8 mouse cellular contexts compared by ENCODE assay signal in genomic region chr1:74298996-74299395, GRCm38 (mm10). TPM values are rescaled to one million over a fixed set of nuclear protein-coding genes. Genes with fewer than 3 reads are reported as not detected.
DNase-seq lines count a peak whose midpoint lies in the region; ATAC-seq lines count a peak whose summit lies in the region.

No protein-coding gene starts in this region.

- H3K9ac ChIP-seq in neural tube, embryonic 15.5 days (replicated peaks), result no peak overlapping the region
- peak overlapping the region; percentile 9 for H3K9ac ChIP-seq in heart, embryonic 15.5 days
- H3K9ac ChIP-seq in stomach, embryonic 14.5 days (replicated peaks; ENCODE audit: low read depth, low read length), result no peak overlapping the region

- WGBS in neural tube, embryonic 15.5 days, result 72% methylated on average over 5 of the region's 5 CpGs
- 29% methylated on average over 5 of the region's 5 CpGs for WGBS in heart, embryonic 15.5 days
- 67% methylated on average over 5 of the region's 5 CpGs for WGBS in stomach, embryonic 14.5 days

- no peak overlapping the region for H3K4me2 ChIP-seq in neural tube, embryonic 15.5 days
- H3K4me2 ChIP-seq in heart, embryonic 15.5 days, result peak overlapping the region; percentile 14; the same call in 1 of the 2 replicates
- no peak overlapping the region for H3K4me2 ChIP-seq in stomach, embryonic 14.5 days (replicated peaks; ENCODE audit: low read depth, low read length)

- no peaks in the 10 kb centered on the region for H3K9me3 ChIP-seq in neural tube, embryonic 15.5 days (replicated peaks)
- no peaks in the 10 kb centered on the region for H3K9me3 ChIP-seq in heart, embryonic 15.5 days (replicated peaks)
- H3K9me3 ChIP-seq in stomach, embryonic 14.5 days (ENCODE audit: control insufficient read depth, low read depth, low read length), result no peaks in the 10 kb centered on the region

- no peak overlapping the region for H3K4me3 ChIP-seq in neural tube, embryonic 15.5 days (replicated peaks)
- no peak overlapping the region for H3K4me3 ChIP-seq in heart, embryonic 15.5 days
- no peak overlapping the region for H3K4me3 ChIP-seq in stomach, embryonic 14.5 days (ENCODE audit: low read depth, low read length)

- peak overlapping the region; percentile 23; the same call in 1 of the 2 replicates for H3K27ac ChIP-seq in neural tube, embryonic 15.5 days (replicated peaks)
- peak overlapping the region; percentile 99 for H3K27ac ChIP-seq in heart, embryonic 15.5 days
- H3K27ac ChIP-seq in stomach, embryonic 14.5 days (ENCODE audit: low read length), result peak overlapping the region; percentile 45; the same call in 1 of the 2 replicates

- DNase-seq in adrenal gland, adult 2 months, result peak; percentile 67
- no peak for DNase-seq in adrenal gland, postnatal 4 days (ENCODE audit: low spot score in 2 of 2)
- no peak for DNase-seq in neural tube, embryonic 10.5 days (ENCODE audit: extremely low spot score, low spot score)
- no peak for DNase-seq in right cerebral cortex, adult 18-20 months
- DNase-seq in urinary bladder, postnatal 4 days (ENCODE audit: low spot score in 2 of 2), result no peak

- H3K4me1 ChIP-seq in neural tube, embryonic 15.5 days, result peaks cover 49% of the 10 kb centered on the region
- peaks cover 89% of the 10 kb centered on the region for H3K4me1 ChIP-seq in heart, embryonic 15.5 days (replicated peaks)
- H3K4me1 ChIP-seq in stomach, embryonic 14.5 days (ENCODE audit: control insufficient read depth, insufficient read depth, low read length), result peaks cover 58% of the 10 kb centered on the region

- peaks cover 2% of the 10 kb centered on the region; the same call in 1 of the 2 replicates for H3K36me3 ChIP-seq in neural tube, embryonic 15.5 days
- H3K36me3 ChIP-seq in heart, embryonic 15.5 days, result no peaks in the 10 kb centered on the region
- H3K36me3 ChIP-seq in stomach, embryonic 14.5 days (ENCODE audit: control insufficient read depth, insufficient read depth, low read length), result no peaks in the 10 kb centered on the region

- peaks cover 15% of the 10 kb centered on the region for H3K27me3 ChIP-seq in neural tube, embryonic 15.5 days (replicated peaks)
- H3K27me3 ChIP-seq in heart, embryonic 15.5 days, result no peaks in the 10 kb centered on the region
- H3K27me3 ChIP-seq in stomach, embryonic 14.5 days (ENCODE audit: control insufficient read depth, insufficient read depth, low read length), result no peaks in the 10 kb centered on the region

- no peak for ATAC-seq in neural tube, embryonic 15.5 days (ENCODE audit: low FRiP score)
- no peak for ATAC-seq in heart, embryonic 15.5 days (replicated peaks; ENCODE audit: insufficient number of reproducible peaks, insufficient read depth, low FRiP score, low read depth)
- no peak for ATAC-seq in stomach, embryonic 14.5 days (ENCODE audit: insufficient number of reproducible peaks, insufficient read depth, low FRiP score, low read depth)

RNA-seq across cellular contexts. Expression of gene Tmbim1, which starts 6.4 kb away (rescaled TPM):
- 100 to 1,000 TPM in 1 of 2 experiments, 10 to 100 TPM in 1; 98.3 to 115 TPM for total RNA-seq in adrenal gland, adult 2 months (2021)
- polyA plus RNA-seq in adrenal gland, adult 2 months (2012; rRNA removed), result 834 and 852 TPM in 2 replicates
- 10 to 100 TPM; 65.8 to 72.4 TPM for total RNA-seq in adrenal gland, postnatal 4 days (2021)
- polyA plus RNA-seq in neural tube, embryonic 15.5 days (2015; fragmentation: Nextera tagmentation; extraction: Ambion mirVana), result 10.1 and 12.9 TPM in 2 replicates
- polyA plus RNA-seq in heart, embryonic 15.5 days (2015; fragmentation: Nextera tagmentation; extraction: Ambion mirVana), result 44.9 and 48.1 TPM in 2 replicates
- polyA plus RNA-seq in stomach, embryonic 14.5 days (2014; fragmentation: Nextera tagmentation; extraction: Ambion mirVana), result 50.1 and 53.9 TPM in 2 replicates

RNA-seq across cellular contexts. Expression of gene Pnkd, which starts 14.3 kb away (rescaled TPM):
- total RNA-seq in adrenal gland, adult 2 months (2021), result 10 to 100 TPM; 61.1 to 85.1 TPM
- 92.9 and 106 TPM in 2 replicates for polyA plus RNA-seq in adrenal gland, adult 2 months (2012; rRNA removed)
- total RNA-seq in adrenal gland, postnatal 4 days (2021), result 10 to 100 TPM; 72.1 to 72.4 TPM
- 152 and 156 TPM in 2 replicates for polyA plus RNA-seq in neural tube, embryonic 15.5 days (2015; fragmentation: Nextera tagmentation; extraction: Ambion mirVana)
- 276 and 288 TPM in 2 replicates for polyA plus RNA-seq in heart, embryonic 15.5 days (2015; fragmentation: Nextera tagmentation; extraction: Ambion mirVana)
- 122 and 132 TPM in 2 replicates for polyA plus RNA-seq in stomach, embryonic 14.5 days (2014; fragmentation: Nextera tagmentation; extraction: Ambion mirVana)

RNA-seq across cellular contexts. Expression of gene Aamp, which starts 14.5 kb away (rescaled TPM):
- total RNA-seq in adrenal gland, adult 2 months (2021), result 100 to 1,000 TPM; 144 to 177 TPM
- 180 and 188 TPM in 2 replicates for polyA plus RNA-seq in adrenal gland, adult 2 months (2012; rRNA removed)
- 100 to 1,000 TPM; 175 to 177 TPM for total RNA-seq in adrenal gland, postnatal 4 days (2021)
- 209 and 236 TPM in 2 replicates for polyA plus RNA-seq in neural tube, embryonic 15.5 days (2015; fragmentation: Nextera tagmentation; extraction: Ambion mirVana)
- 168 and 209 TPM in 2 replicates for polyA plus RNA-seq in heart, embryonic 15.5 days (2015; fragmentation: Nextera tagmentation; extraction: Ambion mirVana)
- 240 and 261 TPM in 2 replicates for polyA plus RNA-seq in stomach, embryonic 14.5 days (2014; fragmentation: Nextera tagmentation; extraction: Ambion mirVana)

RNA-seq across cellular contexts. Expression of gene Gpbar1, which starts 20.6 kb away (rescaled TPM):
- not detected for total RNA-seq in adrenal gland, adult 2 months (2021)
- 0.43 TPM in 1 of 2 replicates, not detected in the other for polyA plus RNA-seq in adrenal gland, adult 2 months (2012; rRNA removed)
- total RNA-seq in adrenal gland, postnatal 4 days (2021), result under 1 TPM in 1 of 2 experiments, not detected in 1; 0.28 TPM
- polyA plus RNA-seq in neural tube, embryonic 15.5 days (2015; fragmentation: Nextera tagmentation; extraction: Ambion mirVana), result 0.73 TPM in 1 of 2 replicates, not detected in the other
- 0.13 and 0.34 TPM in 2 replicates for polyA plus RNA-seq in heart, embryonic 15.5 days (2015; fragmentation: Nextera tagmentation; extraction: Ambion mirVana)
- polyA plus RNA-seq in stomach, embryonic 14.5 days (2014; fragmentation: Nextera tagmentation; extraction: Ambion mirVana), result 3.5 and 4.1 TPM in 2 replicates

Comparison
In these comparisons a context has a peak if more than half of its experiments do, and no peak if none do; other contexts are left out.
1. H3K27ac ChIP-seq: peak in every context shown above with its lines; median percentile 99 in heart, embryonic 15.5 days; 45 in stomach, embryonic 14.5 days; 23 in neural tube, embryonic 15.5 days.
2. RNA of gene Tmbim1, which starts 6.4 kb away (polyA plus RNA-seq): 834 to 852 TPM in adrenal gland, adult 2 months; 50.1 to 53.9 TPM in stomach, embryonic 14.5 days, 44.9 to 48.1 TPM in heart, embryonic 15.5 days and 10.1 to 12.9 TPM in neural tube, embryonic 15.5 days; every median in the first group is over 10 times any median in the second.